ENCODE assay signal across 30 mouse cellular contexts in genomic region chr5:22431721-22432120, GRCm38 (mm10).
"Had no signal": no experiment of that assay in that cellular context is flagged by ENCODE, and none has a peak within 500 bp of the region (broad histone marks: within the 10 kb centered on the region; RNA-seq: fewer than 3 reads in every experiment).

No protein-coding gene starts in this region.

- H3K9ac ChIP-seq: limb, embryonic 12.5 days; limb, embryonic 13.5 days; limb, embryonic 15.5 days; liver, embryonic 13.5 days; liver, embryonic 14.5 days; lung, embryonic 14.5 days; lung, embryonic 15.5 days; midbrain, embryonic 12.5 days; midbrain, embryonic 13.5 days; midbrain, embryonic 15.5 days; neural tube, embryonic 12.5 days had no signal

- DNase-seq: layer of hippocampus, postnatal 36 days; left cerebral cortex, postnatal 4 days; liver, embryonic 13.5 days; lung, adult 18-20 months; lung, adult 2 months; lung, embryonic 14.5 days; lung, postnatal 10 days; lung, postnatal 14 days; lung, postnatal 36 days; lung, postnatal 4 days; midbrain, embryonic 14.5 days had no signal

- H3K4me1 ChIP-seq: limb, embryonic 10.5 days; limb, embryonic 12.5 days; limb, embryonic 13.5 days; limb, embryonic 15.5 days; liver, embryonic 13.5 days; lung, embryonic 15.5 days; megakaryocyte, embryonic 14.5 days; midbrain, embryonic 10.5 days; midbrain, embryonic 12.5 days; midbrain, embryonic 13.5 days; midbrain, embryonic 15.5 days; neural tube, embryonic 12.5 days had no signal

- H3K4me3 ChIP-seq: left cerebral cortex, adult 2 months; limb, embryonic 10.5 days; limb, embryonic 12.5 days; limb, embryonic 13.5 days; limb, embryonic 15.5 days; liver, embryonic 13.5 days; lung, embryonic 15.5 days; megakaryocyte, embryonic 14.5 days; midbrain, embryonic 10.5 days; midbrain, embryonic 12.5 days; midbrain, embryonic 13.5 days; midbrain, embryonic 15.5 days; myocyte; neural tube, embryonic 12.5 days had no signal

- ATAC-seq: lung, postnatal 0 days; midbrain, embryonic 13.5 days; midbrain, embryonic 15.5 days; midbrain, embryonic 16.5 days had no signal

- H3K4me2 ChIP-seq: limb, embryonic 12.5 days; limb, embryonic 13.5 days; limb, embryonic 15.5 days; liver, embryonic 11.5 days; liver, embryonic 13.5 days; lung, embryonic 14.5 days; lung, embryonic 15.5 days; midbrain, embryonic 11.5 days; midbrain, embryonic 12.5 days; midbrain, embryonic 13.5 days; midbrain, embryonic 15.5 days; neural tube, embryonic 12.5 days had no signal

- H3K27ac ChIP-seq: left cerebral cortex, adult 2 months; limb, embryonic 10.5 days; limb, embryonic 12.5 days; limb, embryonic 13.5 days; limb, embryonic 15.5 days; liver, embryonic 13.5 days; liver, embryonic 14.5 days; lung, embryonic 15.5 days; macrophage; midbrain, embryonic 10.5 days; midbrain, embryonic 12.5 days; midbrain, embryonic 13.5 days; midbrain, embryonic 15.5 days; neural tube, embryonic 12.5 days had no signal

- H3K27me3 ChIP-seq: limb, embryonic 12.5 days; limb, embryonic 13.5 days; limb, embryonic 15.5 days; liver, embryonic 13.5 days; lung, embryonic 15.5 days; megakaryocyte, embryonic 14.5 days; midbrain, embryonic 12.5 days; midbrain, embryonic 13.5 days; midbrain, embryonic 15.5 days; neural tube, embryonic 12.5 days had no signal

- H3K36me3 ChIP-seq: limb, embryonic 10.5 days; limb, embryonic 12.5 days; limb, embryonic 13.5 days; limb, embryonic 15.5 days; liver, embryonic 13.5 days; lung, embryonic 15.5 days; midbrain, embryonic 10.5 days; midbrain, embryonic 12.5 days; midbrain, embryonic 13.5 days; midbrain, embryonic 15.5 days; neural tube, embryonic 12.5 days had no signal

- H3K9me3 ChIP-seq: limb, embryonic 10.5 days; limb, embryonic 12.5 days; limb, embryonic 13.5 days; limb, embryonic 15.5 days; liver, embryonic 13.5 days; lung, embryonic 15.5 days; midbrain, embryonic 10.5 days; midbrain, embryonic 12.5 days; midbrain, embryonic 13.5 days; midbrain, embryonic 15.5 days; neural tube, embryonic 12.5 days had no signal
